Mouse (Mus musculus) cerebellum, adult 2 months (tissue): ENCODE results near the gene Fem1b. TPM values are rescaled to one million over a fixed set of nuclear protein-coding genes. Genes with fewer than 3 reads are reported as not detected.
"Not testable (repeated sequence)": the region's sequence is repeated elsewhere in the genome, so short reads cannot be mapped to it uniquely, and the experiment has no call there.

Experiments
- DNase-seq, 2 experiments: peaks; one replicate each; pipeline ENCODE4 v3.0.0; 2021
- H3K27ac ChIP-seq: fragments of 200-500 bp; 2 replicates; pipeline ENCODE4 v1.5.1; 2012; ENCODE audit warnings: low read length, control low read depth, inconsistent platforms; ENCODE audit not compliant: insufficient read depth
- H3K27me3 ChIP-seq: fragments of 200-500 bp; 2 replicates; pipeline ENCODE4 v1.6.1; 2012; ENCODE audit warnings: inconsistent platforms, mild to moderate bottlenecking, low read length, moderate library complexity; ENCODE audit not compliant: control insufficient read depth, insufficient read depth
- H3K4me1 ChIP-seq: fragments of 200-500 bp; 2 replicates; pipeline ENCODE4 v1.6.1; 2011; ENCODE audit warnings: low read length; ENCODE audit not compliant: control insufficient read depth, insufficient read depth
- H3K4me3 ChIP-seq: fragments of 200-500 bp; replicated peaks from 2 replicates; pipeline ENCODE3; 2011; ENCODE audit warnings: mild to moderate bottlenecking, low read depth, low read length, control low read depth; ENCODE audit not compliant: insufficient read depth
- CTCF ChIP-seq: fragments of 200-500 bp; IDR thresholded peaks from 2 replicates; pipeline ENCODE4 v1.5.1; 2011; ENCODE audit warnings: low read depth, mild to moderate bottlenecking, control low read depth, low read length, moderate library complexity, borderline replicate concordance; ENCODE audit not compliant: insufficient read depth
- POLR2A ChIP-seq: fragments of 200-500 bp; IDR thresholded peaks from 2 replicates; pipeline ENCODE4 v1.6.1; 2011; ENCODE audit warnings: low read length, control low read depth, borderline replicate concordance; ENCODE audit not compliant: insufficient read depth
- WGBS: fragments of 180-500 bp; shearing (Covaris S2); methylation state at CpG from one replicate; pipeline ENCODE4 v1.1.7; 2018; 5-methylcytosine and 5-hydroxymethylcytosine counted together
- polyA plus RNA-seq: library from polyadenylated mRNA; depleted of rRNA; stranded (reverse); fragments of >200 nt; gene quantifications from 2 replicates; pipeline ENCODE4 v1.2.3, GENCODE M21; 2012

Gene Fem1b
- polyA plus RNA-seq, 1 experiment = 42.0 TPM

DNA sequence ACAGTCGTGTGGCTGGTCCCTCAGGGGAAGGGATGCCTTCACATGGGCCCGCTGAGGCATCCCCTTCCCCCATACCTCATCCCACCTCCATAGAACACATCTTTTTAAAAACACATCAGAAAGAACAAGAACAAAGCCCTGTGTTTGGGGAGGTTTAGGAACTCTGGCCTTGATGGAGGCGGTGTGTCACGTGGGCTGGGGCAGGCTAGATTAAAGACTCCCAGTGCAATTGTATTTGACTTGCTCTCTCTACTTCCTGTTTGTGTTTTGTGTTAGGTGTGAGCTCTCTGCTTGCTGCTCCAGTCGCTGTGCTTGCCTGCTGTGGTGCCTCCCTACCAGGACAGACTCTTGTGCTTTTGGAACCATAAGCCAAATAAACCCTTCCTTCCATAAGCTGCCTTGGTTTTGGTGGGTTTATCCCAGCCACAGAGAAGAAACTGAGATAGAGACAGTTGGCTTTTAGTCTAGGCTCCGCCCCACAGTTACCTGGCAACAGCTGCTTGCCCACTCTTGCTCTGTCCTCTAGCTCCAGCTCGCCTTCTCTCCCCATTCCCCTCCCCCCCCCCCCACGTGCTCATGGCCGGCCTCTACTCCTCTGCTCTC is 14.2 kb upstream of the Fem1b start:
- 34% methylated on average over 9 of the region's 9 CpGs for WGBS
- H3K4me3 ChIP-seq = no peak overlapping the region
- no peak for DNase-seq

DNA sequence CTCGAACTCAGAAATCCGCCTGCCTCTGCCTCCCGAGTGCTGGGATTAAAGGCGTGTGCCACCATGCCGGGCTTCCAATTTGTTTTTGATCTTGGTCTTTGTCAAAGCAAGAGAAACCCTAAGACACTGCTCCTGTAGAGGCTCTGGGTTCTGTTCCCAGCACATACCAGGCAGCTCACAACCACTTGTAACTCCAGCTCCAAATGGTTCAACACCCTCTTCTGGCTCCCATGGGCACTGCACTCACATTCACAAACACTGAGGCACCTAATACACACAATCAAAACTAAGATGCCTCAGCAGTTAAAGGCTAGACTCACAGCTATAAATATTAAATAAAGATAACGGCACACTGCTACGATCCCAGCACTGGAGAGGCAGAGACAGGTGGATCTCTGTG is 10.1 kb upstream of the Fem1b start:
- no peaks in the 10 kb centered on the region for H3K4me1 ChIP-seq
- DNase-seq = no peak
- TF ChIP-seq POLR2A = no peak
- TF ChIP-seq CTCF = no peak
- H3K27me3 ChIP-seq = no peaks in the 10 kb centered on the region
- 95% methylated on average over 7 of the region's 7 CpGs for WGBS
- no peak overlapping the region for H3K4me3 ChIP-seq
- no peak overlapping the region for H3K27ac ChIP-seq

More for the DNA sequence above, 14.2 kb upstream of the Fem1b start:
- Histone ChIP-seq H3K27ac (no peak overlapping the region), H3K4me1 (no peaks in the 10 kb centered on the region), H3K27me3 (no peaks in the 10 kb centered on the region)
- no peak for TF ChIP-seq POLR2A
- TF ChIP-seq CTCF = no peak

DNA sequence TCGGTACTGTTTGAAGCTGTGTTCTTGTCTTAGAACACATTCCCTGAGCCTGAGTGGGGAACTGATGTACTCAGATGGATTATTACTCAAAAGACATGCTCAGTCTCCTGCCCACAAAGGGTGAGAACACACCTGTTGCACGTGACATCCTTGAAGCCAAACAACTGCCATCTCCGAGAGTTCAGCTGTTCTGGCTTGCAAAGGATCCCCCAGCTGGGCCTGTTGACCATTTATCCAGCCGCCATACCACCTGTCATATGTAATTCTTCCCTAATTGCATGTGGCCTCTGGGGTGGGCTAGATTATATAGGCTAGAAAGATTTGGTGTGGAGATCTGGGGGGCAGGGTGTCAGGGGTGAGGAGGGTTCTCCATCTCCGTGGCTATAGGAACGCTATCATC is 9.1 kb upstream of the Fem1b start:
- H3K4me3 ChIP-seq = no peak overlapping the region
- 69% methylated on average over 6 of the region's 6 CpGs for WGBS
- TF ChIP-seq CTCF (no peak), POLR2A (no peak)

DNA sequence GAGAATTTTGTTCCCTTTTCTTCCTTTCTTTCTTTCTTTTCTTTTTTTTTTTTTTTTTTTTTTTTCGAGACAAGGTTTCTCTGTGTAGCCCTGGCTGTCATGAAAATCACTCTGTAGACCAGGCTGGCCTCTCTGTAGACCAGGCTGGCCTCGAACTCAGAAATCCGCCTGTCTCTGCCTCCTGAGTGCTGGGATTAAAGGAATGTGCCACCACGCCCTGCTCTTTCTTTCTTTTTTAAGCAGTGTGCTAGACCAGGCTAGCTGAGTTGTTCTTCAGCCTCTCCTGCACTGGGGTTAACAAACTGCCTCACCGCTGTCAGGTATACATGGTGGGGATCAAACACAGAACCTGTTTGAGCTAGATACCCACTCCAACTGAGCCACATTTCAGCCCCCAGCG is 8.2 kb upstream of the Fem1b start:
- 88% methylated on average over 6 of the region's 6 CpGs for WGBS

More for the DNA sequence above, 9.1 kb upstream of the Fem1b start:
- Histone ChIP-seq H3K27me3 (no peaks in the 10 kb centered on the region), H3K4me1 (no peaks in the 10 kb centered on the region), H3K27ac (no peak overlapping the region)
- DNase-seq = no peak

DNA sequence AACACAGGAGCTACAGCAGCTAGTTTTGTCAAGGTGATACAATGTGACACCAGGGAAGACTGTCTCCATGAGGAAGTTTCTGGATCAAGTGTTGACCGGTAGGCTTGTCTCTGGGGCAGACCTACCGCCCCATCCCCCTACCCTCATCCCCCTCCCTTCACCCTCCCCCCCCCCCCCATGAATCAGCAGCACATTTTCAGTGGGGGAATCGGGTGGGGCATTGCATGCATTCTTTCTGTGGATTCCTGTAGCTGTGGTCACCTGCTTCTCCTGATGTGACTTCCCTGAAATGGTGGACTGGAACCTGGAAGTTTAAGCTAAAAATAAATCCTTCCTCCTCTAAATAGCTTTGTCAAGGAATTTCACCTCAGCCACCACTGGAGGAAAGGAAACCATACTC is 7.8 kb upstream of the Fem1b start:
- DNase-seq = no peak
- Histone ChIP-seq H3K4me1 (no peaks in the 10 kb centered on the region), H3K27ac (no peak overlapping the region), H3K27me3 (no peaks in the 10 kb centered on the region), H3K4me3 (no peak overlapping the region)
- WGBS = 92% methylated on average over 3 of the region's 3 CpGs
- TF ChIP-seq POLR2A = no peak
- TF ChIP-seq CTCF = no peak

More for the DNA sequence above, 8.2 kb upstream of the Fem1b start:
- H3K27me3 ChIP-seq, H3K27ac ChIP-seq, DNase-seq, H3K4me1 ChIP-seq, H3K4me3 ChIP-seq: not testable (repeated sequence)

DNA sequence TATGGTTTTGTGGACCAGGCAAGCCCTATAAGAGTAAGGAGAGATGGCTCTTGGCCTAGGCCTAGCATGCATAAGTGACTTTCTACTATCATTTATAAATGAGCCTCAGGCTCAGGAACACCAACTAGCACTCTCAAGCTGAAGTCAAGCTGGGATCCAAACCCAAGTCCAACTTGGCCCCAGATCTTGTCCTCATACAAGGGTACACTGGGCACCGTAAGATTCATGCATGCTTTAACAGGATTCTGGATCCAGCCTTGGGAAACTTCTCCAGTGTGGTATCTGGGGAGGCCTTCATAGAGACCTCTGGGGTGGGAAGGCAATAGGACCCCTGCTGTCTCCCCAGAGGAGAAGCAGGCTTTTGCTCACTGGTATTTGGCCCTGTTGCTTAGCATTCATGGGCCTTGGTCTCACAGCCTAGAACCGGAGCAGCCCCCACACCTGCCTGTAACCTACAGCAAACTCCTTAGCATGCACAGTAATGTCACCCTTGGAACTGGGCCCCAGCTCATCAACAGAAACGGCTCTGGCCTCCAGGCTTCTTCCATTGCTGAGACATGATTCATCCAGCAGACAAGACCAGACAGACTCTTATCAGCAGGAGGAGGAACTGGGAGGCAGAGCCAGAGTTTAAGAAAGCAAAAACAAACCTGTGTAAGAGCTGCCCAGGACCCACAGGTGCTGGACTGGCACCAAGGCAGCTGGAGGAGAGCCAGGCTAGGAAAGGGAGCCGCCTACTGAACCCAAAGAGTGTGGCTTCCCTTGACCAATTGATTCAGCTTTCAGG is 6.3 kb upstream of the Fem1b start:
- no peaks in the 10 kb centered on the region for H3K4me1 ChIP-seq
- no peak overlapping the region for H3K27ac ChIP-seq
- no peak for DNase-seq
- 49% methylated on average over 4 of the region's 4 CpGs for WGBS
- no peaks in the 10 kb centered on the region for H3K27me3 ChIP-seq
- TF ChIP-seq CTCF = no peak
- TF ChIP-seq POLR2A = no peak
- no peak overlapping the region for H3K4me3 ChIP-seq

DNA sequence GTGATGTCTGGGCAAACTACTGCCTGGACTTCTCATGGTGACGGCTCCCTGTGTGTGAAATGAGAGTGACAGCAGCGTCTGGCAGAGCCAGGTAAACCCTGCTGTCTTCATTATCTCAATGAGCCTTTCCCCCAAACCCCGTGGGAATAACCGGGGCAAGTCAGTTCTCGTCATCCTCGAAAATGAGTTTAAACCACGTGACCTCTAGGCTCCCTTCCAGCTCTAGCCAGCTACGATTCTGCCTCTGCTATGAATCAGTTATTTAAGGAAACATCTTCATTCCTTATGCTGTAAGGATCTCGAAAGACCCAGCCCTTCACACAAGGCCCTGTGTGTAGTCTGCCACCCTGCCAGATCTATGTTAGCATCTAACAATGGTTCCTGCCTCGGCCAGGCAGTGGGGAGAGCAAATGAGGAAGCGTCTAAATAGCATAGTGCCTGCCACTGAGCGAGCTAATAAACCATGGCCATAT is 5.4 kb upstream of the Fem1b start:
- no peak for DNase-seq
- no peak overlapping the region for H3K27ac ChIP-seq
- 38% methylated on average over 12 of the region's 12 CpGs for WGBS
- H3K4me3 ChIP-seq = no peak overlapping the region
- TF ChIP-seq POLR2A = no peak
- no peak for TF ChIP-seq CTCF
- no peaks in the 10 kb centered on the region for H3K27me3 ChIP-seq
- no peaks in the 10 kb centered on the region; the same call in 1 of the 2 replicates for H3K4me1 ChIP-seq

DNA sequence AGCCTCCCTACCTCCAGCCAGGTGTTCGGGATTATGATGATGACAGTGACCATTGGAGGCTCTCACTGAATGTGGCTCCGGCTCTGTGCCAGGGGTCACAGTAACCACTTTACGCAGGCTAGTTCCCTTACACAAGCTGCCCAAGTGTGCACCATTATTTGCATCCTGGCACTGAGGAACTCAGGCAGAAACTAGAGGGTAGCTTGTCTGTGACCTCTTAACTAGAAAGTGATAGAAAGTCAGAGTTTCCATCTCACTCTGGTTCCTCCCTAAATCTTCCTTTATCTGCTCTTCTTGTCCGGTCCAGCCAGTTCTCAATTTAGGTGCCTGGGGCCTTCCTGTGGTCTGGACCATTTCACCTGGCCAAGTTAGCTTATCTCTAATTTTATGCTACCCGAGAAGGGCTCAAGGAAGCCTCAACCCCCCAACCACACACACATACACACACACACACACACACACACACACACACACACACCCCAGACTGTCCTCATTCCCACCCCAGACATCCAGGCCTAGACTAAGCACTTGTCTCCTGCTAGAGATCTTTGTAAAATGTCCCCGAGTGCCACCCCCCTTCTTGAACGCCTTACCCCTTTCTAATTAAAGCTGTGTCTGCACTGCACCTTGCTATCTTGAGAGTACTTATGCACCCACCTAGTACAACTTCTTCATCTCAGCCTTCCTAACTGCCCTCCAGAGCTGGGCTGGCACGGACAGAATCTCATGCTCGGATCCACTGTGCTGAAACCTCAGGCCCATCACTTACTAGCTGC is 4.8 kb upstream of the Fem1b start:
- Histone ChIP-seq H3K4me3 (no peak overlapping the region), H3K27ac (no peak overlapping the region), H3K4me1 (no peaks in the 10 kb centered on the region; the same call in 1 of the 2 replicates), H3K27me3 (no peaks in the 10 kb centered on the region)
- no peak for DNase-seq
- WGBS = 75% methylated on average over 9 of the region's 9 CpGs
- TF ChIP-seq POLR2A (no peak), CTCF (no peak)
